Mouse (Mus musculus): Measurements from ENCODE around the gene Olfr1371. TPM values are rescaled to one million over a fixed set of nuclear protein-coding genes. Genes with fewer than 3 reads are reported as not detected.

Gene Olfr1371
- total and polyA plus RNA-seq, 3 experiments, result not detected

DNA sequence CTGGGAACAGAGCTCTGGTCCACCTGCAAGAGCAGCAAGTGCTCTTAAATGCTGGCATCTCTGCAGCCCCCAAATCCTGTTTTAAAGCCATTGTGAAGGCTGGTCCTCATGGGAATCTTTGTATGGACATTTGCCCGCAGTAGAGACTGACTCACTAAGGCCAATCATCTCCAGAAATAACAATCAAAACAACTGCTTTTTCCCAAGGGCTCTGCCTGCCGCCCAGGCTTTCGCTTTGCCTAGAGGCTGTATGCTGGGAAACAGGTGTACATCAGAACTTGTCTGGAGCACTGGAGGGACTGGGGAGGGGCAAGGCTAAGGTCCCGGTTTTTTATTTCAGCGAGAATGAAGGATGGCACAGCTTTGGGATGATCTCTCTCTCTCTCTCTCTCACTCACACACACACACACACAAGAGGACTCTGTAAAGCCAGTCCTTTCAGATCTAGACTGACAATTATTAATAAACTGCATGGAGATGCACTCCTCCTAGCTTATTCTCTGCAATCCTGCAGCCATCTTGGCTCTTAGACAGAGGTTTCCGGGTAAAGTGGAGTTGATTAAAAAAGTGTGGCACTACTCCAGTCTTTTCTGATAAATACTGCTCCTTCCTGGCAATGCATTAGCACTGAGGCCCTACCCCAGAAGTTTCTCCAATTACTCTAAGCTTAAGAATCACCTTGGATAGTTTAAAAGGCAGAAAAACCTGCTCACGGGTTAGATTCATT lies 15.1 kb upstream of the Olfr1371 start:
- peaks cover 21% of the 10 kb centered on the region for H3K79me2 ChIP-seq (ENCODE audit: control insufficient read depth, insufficient read depth, low read length, poor library complexity)
- peaks cover 0 to 13% of the 10 kb centered on the region in 2 experiments; a peak in 2 of 4 replicates for H3K36me3 ChIP-seq (ENCODE audit: control insufficient read depth in 1 of 2, insufficient read depth in 2 of 2, low read length in 2 of 2)
- H3K4me1 ChIP-seq (ENCODE audit: control insufficient read depth in 1 of 2, insufficient read depth in 2 of 2, low read length in 2 of 2), result peaks cover 11 to 23% of the 10 kb centered on the region in 2 experiments
- H3K27ac ChIP-seq (ENCODE audit: control insufficient read depth, low read depth, low read length), result no peak overlapping the region
- no peaks in the 10 kb centered on the region for H3K27me3 ChIP-seq (ENCODE audit: control insufficient read depth in 1 of 2, insufficient read depth in 2 of 2, low read length in 2 of 2)
- DNase-seq (ENCODE audit: low read depth, low spot score), result peak; percentile 16
- TF ChIP-seq UBTF (IDR thresholded peaks at IDR 0.05; ENCODE audit: borderline replicate concordance, insufficient read depth, low read depth, low read length) (no peak), CHD1 (IDR thresholded peaks at IDR 0.05; ENCODE audit: low read depth, low read length) (no peak)
- H3K4me3 ChIP-seq (ENCODE audit: control insufficient read depth in 1 of 2, insufficient read depth in 1 of 2, low read depth in 2 of 2, low read length in 2 of 2), result no peak overlapping the region
- H3K9me3 ChIP-seq (replicated peaks; ENCODE audit: insufficient read depth, low read length), result no peaks in the 10 kb centered on the region
- no peak overlapping the region for H3K9ac ChIP-seq (ENCODE audit: control insufficient read depth, low read depth, low read length, poor library complexity, severe bottlenecking)

DNA sequence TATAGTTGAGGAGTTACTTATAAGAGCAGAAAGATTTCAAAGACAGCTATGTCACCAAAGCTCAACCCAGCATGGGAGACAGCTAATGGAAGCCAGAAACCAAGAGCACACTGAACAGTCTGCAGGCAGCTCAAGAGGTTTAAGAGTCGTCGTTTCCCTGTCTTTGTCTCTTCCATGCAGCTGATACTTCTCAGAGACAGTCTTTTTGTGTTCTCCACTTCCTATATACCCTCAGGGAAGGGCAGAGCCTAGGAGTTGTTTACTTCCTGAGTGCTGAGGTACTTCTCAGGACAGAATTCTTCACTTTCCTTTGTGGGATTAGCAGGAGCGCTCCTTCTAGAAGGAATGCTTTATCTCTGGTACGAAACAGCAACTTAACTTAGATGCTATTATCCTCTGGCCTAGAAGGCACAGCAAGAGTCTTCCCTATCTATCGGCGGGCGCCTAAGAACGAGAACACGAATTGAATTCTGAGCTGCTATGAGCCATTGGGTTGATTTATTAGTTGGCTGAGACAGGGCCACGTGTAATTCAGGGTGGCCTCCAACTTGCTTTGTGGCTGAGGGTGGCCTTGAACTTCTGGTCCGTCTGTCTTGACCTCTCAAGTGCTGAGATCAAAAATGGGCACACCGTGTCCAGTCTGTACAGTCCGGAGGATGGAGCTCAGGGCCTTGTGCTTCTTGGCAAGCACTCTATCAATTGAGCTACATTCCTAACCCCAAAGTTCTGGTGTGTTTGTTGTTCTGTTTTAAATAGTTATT lies 13.9 kb upstream of the Olfr1371 start:
- no peak overlapping the region for H3K9ac ChIP-seq (ENCODE audit: control insufficient read depth, low read depth, low read length, poor library complexity, severe bottlenecking)
- H3K79me2 ChIP-seq (ENCODE audit: control insufficient read depth, insufficient read depth, low read length, poor library complexity), result peaks cover 10% of the 10 kb centered on the region
- peak; percentile 9 for DNase-seq (ENCODE audit: low read depth, low spot score)
- H3K27me3 ChIP-seq (ENCODE audit: control insufficient read depth in 1 of 2, insufficient read depth in 2 of 2, low read length in 2 of 2), result no peaks in the 10 kb centered on the region
- peaks cover 15 to 26% of the 10 kb centered on the region in 2 experiments for H3K4me1 ChIP-seq (ENCODE audit: control insufficient read depth in 1 of 2, insufficient read depth in 2 of 2, low read length in 2 of 2)
- H3K36me3 ChIP-seq (ENCODE audit: control insufficient read depth in 1 of 2, insufficient read depth in 2 of 2, low read length in 2 of 2), result peaks cover 0 to 15% of the 10 kb centered on the region in 2 experiments; a peak in 2 of 4 replicates
- no peak overlapping the region for H3K4me3 ChIP-seq (ENCODE audit: control insufficient read depth in 1 of 2, insufficient read depth in 1 of 2, low read depth in 2 of 2, low read length in 2 of 2)
- TF ChIP-seq ELF1 (IDR thresholded peaks at IDR 0.05; ENCODE audit: low read depth, low read length) (no peak), MEF2A (IDR thresholded peaks at IDR 0.05; ENCODE audit: extremely low read depth, insufficient replicate concordance, low read depth, low read length, poor library complexity, severe bottlenecking) (no peak)
- H3K9me3 ChIP-seq (replicated peaks; ENCODE audit: insufficient read depth, low read length), result no peaks in the 10 kb centered on the region
- H3K27ac ChIP-seq (ENCODE audit: control insufficient read depth, low read depth, low read length), result no peak overlapping the region

DNA sequence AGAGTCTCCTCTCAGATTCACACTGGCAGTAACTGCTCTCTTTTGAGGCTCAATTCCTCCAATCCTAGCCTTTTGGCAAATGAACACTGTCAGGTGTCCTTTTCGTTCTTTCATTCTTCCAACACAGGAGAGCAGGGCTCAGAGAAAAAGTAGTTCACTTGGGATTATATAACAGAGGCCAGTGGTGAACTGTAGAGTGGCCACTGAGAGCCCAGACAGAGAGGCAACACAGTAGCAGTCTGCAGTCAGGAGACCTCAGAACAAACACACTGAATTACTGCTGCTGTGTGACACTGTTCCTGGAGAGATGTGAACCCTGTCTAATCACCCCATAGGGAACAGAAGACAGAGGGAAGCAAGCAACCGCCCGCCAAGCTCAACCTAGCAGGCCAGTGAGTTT lies 13.3 kb upstream of the Olfr1371 start:
- no peaks in the 10 kb centered on the region for H3K9me3 ChIP-seq (replicated peaks; ENCODE audit: insufficient read depth, low read length)
- TF ChIP-seq POLR2A (IDR thresholded peaks at IDR 0.05; ENCODE audit: control insufficient read depth in 1 of 2, insufficient read depth in 1 of 2, low read depth in 1 of 2, low read length in 2 of 2, poor library complexity in 1 of 2), result no peak
- H3K9ac ChIP-seq (ENCODE audit: control insufficient read depth, low read depth, low read length, poor library complexity, severe bottlenecking), result no peak overlapping the region
- no peak for DNase-seq (ENCODE audit: low read depth, low spot score)
- H3K4me3 ChIP-seq (ENCODE audit: control insufficient read depth in 1 of 2, insufficient read depth in 1 of 2, low read depth in 2 of 2, low read length in 2 of 2), result no peak overlapping the region
- peaks cover 0 to 17% of the 10 kb centered on the region in 2 experiments; a peak in 2 of 4 replicates for H3K36me3 ChIP-seq (ENCODE audit: control insufficient read depth in 1 of 2, insufficient read depth in 2 of 2, low read length in 2 of 2)
- H3K79me2 ChIP-seq (ENCODE audit: control insufficient read depth, insufficient read depth, low read length, poor library complexity), result peaks cover 4% of the 10 kb centered on the region
- no peaks in the 10 kb centered on the region for H3K27me3 ChIP-seq (ENCODE audit: control insufficient read depth in 1 of 2, insufficient read depth in 2 of 2, low read length in 2 of 2)
- no peak overlapping the region for H3K27ac ChIP-seq (ENCODE audit: control insufficient read depth, low read depth, low read length)
- H3K4me1 ChIP-seq (ENCODE audit: control insufficient read depth in 1 of 2, insufficient read depth in 2 of 2, low read length in 2 of 2), result peaks cover 15 to 29% of the 10 kb centered on the region in 2 experiments
